ENCODE assay signal across 20 mouse cellular contexts in genomic region chr9:56515110-56515509, GRCm38 (mm10).
"Had no signal": no experiment of that assay in that cellular context is flagged by ENCODE, and none has a peak within 500 bp of the region (broad histone marks: within the 10 kb centered on the region; RNA-seq: fewer than 3 reads in every experiment).

No protein-coding gene starts in this region.

- H3K36me3 ChIP-seq: limb, embryonic 10.5 days; limb, embryonic 13.5 days; liver, embryonic 12.5 days; liver, embryonic 15.5 days; lung, embryonic 15.5 days; midbrain, embryonic 15.5 days; neural tube, embryonic 12.5 days; neural tube, embryonic 15.5 days had no signal

- H3K9ac ChIP-seq: limb, embryonic 13.5 days; liver, embryonic 12.5 days; liver, embryonic 15.5 days; lung, embryonic 15.5 days; midbrain, embryonic 15.5 days; neural tube, embryonic 12.5 days; neural tube, embryonic 15.5 days had no signal

- H3K27me3 ChIP-seq: limb, embryonic 13.5 days; liver, embryonic 12.5 days; liver, embryonic 15.5 days; lung, embryonic 15.5 days; midbrain, embryonic 15.5 days; neural tube, embryonic 12.5 days; neural tube, embryonic 15.5 days had no signal

- H3K27ac ChIP-seq: kidney, postnatal 0 days; layer of hippocampus, adult 2 months; limb, embryonic 13.5 days; liver, embryonic 12.5 days; liver, embryonic 15.5 days; lung, embryonic 15.5 days; midbrain, embryonic 15.5 days; neural tube, embryonic 12.5 days; neural tube, embryonic 15.5 days had no signal

- H3K4me3 ChIP-seq: layer of hippocampus, adult 2 months; limb, embryonic 10.5 days; limb, embryonic 13.5 days; liver, embryonic 12.5 days; liver, embryonic 15.5 days; lung, embryonic 15.5 days; midbrain, embryonic 15.5 days; neural tube, embryonic 12.5 days; neural tube, embryonic 15.5 days had no signal

- H3K4me2 ChIP-seq: limb, embryonic 13.5 days; liver, embryonic 12.5 days; liver, embryonic 15.5 days; lung, embryonic 15.5 days; midbrain, embryonic 11.5 days; midbrain, embryonic 15.5 days; neural tube, embryonic 12.5 days; neural tube, embryonic 15.5 days had no signal

- ATAC-seq: intestine, postnatal 0 days; liver, embryonic 12.5 days; midbrain, embryonic 15.5 days had no signal

- H3K9me3 ChIP-seq: limb, embryonic 10.5 days; limb, embryonic 13.5 days; liver, embryonic 12.5 days; liver, embryonic 15.5 days; lung, embryonic 15.5 days; midbrain, embryonic 15.5 days; neural tube, embryonic 12.5 days; neural tube, embryonic 15.5 days had no signal

- DNase-seq: kidney, adult 2 months; kidney, postnatal 25 days; layer of hippocampus, adult 9-11 months; liver; right cerebral cortex, adult 18-20 months; right cerebral cortex, postnatal 14 days; right cerebral cortex, postnatal 4 days; thymus, postnatal 25 days had no signal

- H3K4me1 ChIP-seq: liver, embryonic 12.5 days; liver, embryonic 15.5 days had no signal
